Mouse (Mus musculus) CH12.LX (cell line): Measurements from ENCODE around the gene Ly6g6e. TPM values are rescaled to one million over a fixed set of nuclear protein-coding genes. Genes with fewer than 3 reads are reported as not detected.

Source experiments
- DNase-seq: peaks from one replicate; pipeline ENCODE4 v3.0.0-alpha.2; 2013; ENCODE audit errors: extremely low read depth
- H3K27ac ChIP-seq: 2 replicates; pipeline ENCODE4 v1.5.1; 2012; ENCODE audit warnings: low read depth, mild to moderate bottlenecking, control low read depth, moderate library complexity; ENCODE audit not compliant: insufficient read depth
- H3K27me3 ChIP-seq: replicated peaks from 2 replicates; pipeline ENCODE3; 2012; ENCODE audit warnings: inconsistent platforms
- H3K36me3 ChIP-seq, 2 experiments: replicated peaks in 1 of 2; 2 replicates each; pipeline versions ENCODE3 to v1.6.1; 2012; ENCODE audit warnings: inconsistent platforms in 1 of 2, low read length in 1 of 2, mild to moderate bottlenecking in 1 of 2, mixed read lengths in 1 of 2, moderate library complexity in 1 of 2; ENCODE audit not compliant: control insufficient read depth in 1 of 2, insufficient read depth in 1 of 2
- H3K4me1 ChIP-seq, 2 experiments: 2 replicates each; pipeline ENCODE4 v1.6.1; 2012; ENCODE audit warnings: inconsistent platforms in 1 of 2, moderate library complexity in 1 of 2; ENCODE audit not compliant: insufficient read depth in 2 of 2, control insufficient read depth in 1 of 2
- H3K4me2 ChIP-seq: 2 replicates; pipeline ENCODE4 v1.6.1; 2012; ENCODE audit warnings: low read depth, mild to moderate bottlenecking, control low read depth; ENCODE audit not compliant: poor library complexity, insufficient read depth, severe bottlenecking
- H3K4me3 ChIP-seq, 3 experiments: fragments of 150-350 bp in 1 of 3; sonication (generic) in 1 of 3; replicated peaks in 1 of 3; 2 replicates each; pipeline versions ENCODE3 to v1.5.1; 2011 to 2012; ENCODE audit warnings: low read depth in 2 of 3, low read length in 2 of 3, mild to moderate bottlenecking in 2 of 3, moderate library complexity in 2 of 3, control low read depth in 1 of 3, improper control_type of control experiment in 1 of 3, inconsistent platforms in 1 of 3, mixed read lengths in 1 of 3; ENCODE audit not compliant: poor library complexity in 1 of 3
- H3K79me2 ChIP-seq: replicated peaks from 2 replicates; pipeline ENCODE4 v1.6.1; 2012; ENCODE audit warnings: mild to moderate bottlenecking, moderate library complexity; ENCODE audit not compliant: control insufficient read depth, poor library complexity, insufficient read depth, severe bottlenecking; ENCODE audit errors: extremely low read depth
- H3K9ac ChIP-seq: 2 replicates; pipeline ENCODE4 v1.6.1; 2012; ENCODE audit warnings: low read depth, mild to moderate bottlenecking, control low read depth, moderate library complexity; ENCODE audit not compliant: insufficient read depth
- H3K9me3 ChIP-seq: replicated peaks from 2 replicates; pipeline ENCODE3; 2012; ENCODE audit warnings: low read length, inconsistent platforms, mixed read lengths
- BHLHE40 ChIP-seq: IDR thresholded peaks from 2 replicates; pipeline ENCODE4 v1.6.1; 2011; ENCODE audit warnings: mild to moderate bottlenecking, low read depth, low read length, improper control_type of control experiment
- CHD1 ChIP-seq: IDR thresholded peaks from 2 replicates; pipeline ENCODE4 v1.6.1; 2012; ENCODE audit warnings: low read depth, low read length, improper control_type of control experiment, inconsistent platforms
- CHD2 ChIP-seq: IDR thresholded peaks from 2 replicates; pipeline ENCODE4 v1.6.1; 2011; ENCODE audit warnings: low read length, improper control_type of control experiment
- CTCF ChIP-seq, 2 experiments: IDR thresholded peaks in 1 of 2; conservative IDR thresholded peaks in 1 of 2; 2 replicates each; pipeline ENCODE4 v1.5.1; 2011 to 2012; ENCODE audit warnings: low read depth in 2 of 2, low read length in 2 of 2, improper control_type of control experiment in 1 of 2, inconsistent platforms in 1 of 2, mild to moderate bottlenecking in 1 of 2, moderate library complexity in 1 of 2
- E2F4 ChIP-seq: IDR thresholded peaks from 2 replicates; pipeline ENCODE4 v1.6.1; 2011; ENCODE audit warnings: low read depth, low read length, improper control_type of control experiment; ENCODE audit not compliant: insufficient replicate concordance
- ETS1 ChIP-seq: conservative IDR thresholded peaks from 2 replicates; pipeline ENCODE4 v1.6.1; 2012; ENCODE audit warnings: low read depth, mild to moderate bottlenecking, inconsistent platforms, low read length, improper control_type of control experiment, moderate library complexity
- GABPA ChIP-seq: IDR thresholded peaks from 2 replicates; pipeline ENCODE4 v1.6.1; 2012; ENCODE audit warnings: low read depth, low read length, improper control_type of control experiment, inconsistent platforms; ENCODE audit not compliant: insufficient replicate concordance
- HCFC1 ChIP-seq: IDR thresholded peaks from 2 replicates; pipeline ENCODE4 v1.6.1; 2012; ENCODE audit warnings: low read depth, mild to moderate bottlenecking, inconsistent platforms, low read length, improper control_type of control experiment
- IRF4 ChIP-seq: IDR thresholded peaks from 2 replicates; pipeline ENCODE4 v1.6.1; 2014; ENCODE audit warnings: low read depth, mild to moderate bottlenecking, inconsistent platforms, low read length, improper control_type of control experiment
- JUN ChIP-seq: IDR thresholded peaks from 2 replicates; pipeline ENCODE4 v1.6.1; 2011; ENCODE audit warnings: low read depth, mild to moderate bottlenecking, low read length, improper control_type of control experiment, moderate library complexity; ENCODE audit not compliant: insufficient read depth
- KAT2A ChIP-seq: IDR thresholded peaks from 2 replicates; pipeline ENCODE4 v1.6.1; 2012; ENCODE audit warnings: low read length, improper control_type of control experiment, inconsistent platforms; ENCODE audit not compliant: insufficient replicate concordance
- MAFK ChIP-seq: IDR thresholded peaks from 2 replicates; pipeline ENCODE4 v1.6.1; 2011; ENCODE audit warnings: low read length, improper control_type of control experiment; ENCODE audit not compliant: insufficient replicate concordance
- MXI1 ChIP-seq: IDR thresholded peaks from 2 replicates; pipeline ENCODE4 v1.6.1; 2011; ENCODE audit warnings: mild to moderate bottlenecking, low read depth, low read length, improper control_type of control experiment
- NELFE ChIP-seq: IDR thresholded peaks from 2 replicates; pipeline ENCODE4 v1.6.1; 2011; ENCODE audit warnings: low read depth, low read length, improper control_type of control experiment
- POLR2A ChIP-seq: IDR thresholded peaks from 2 replicates; pipeline ENCODE4 v1.6.1; 2011; ENCODE audit warnings: low read depth, mild to moderate bottlenecking, improper control_type of control experiment, low read length
- TBP ChIP-seq: conservative IDR thresholded peaks from 2 replicates; pipeline ENCODE4 v1.6.1; 2011; ENCODE audit warnings: low read depth, low read length, improper control_type of control experiment
- UBTF ChIP-seq: IDR thresholded peaks from 2 replicates; pipeline ENCODE4 v1.6.1; 2012; ENCODE audit warnings: low read depth, mild to moderate bottlenecking, inconsistent platforms, low read length, improper control_type of control experiment, moderate library complexity
- USF1 ChIP-seq: IDR thresholded peaks from 2 replicates; pipeline ENCODE4 v1.6.1; 2014; ENCODE audit warnings: low read depth, mild to moderate bottlenecking, inconsistent platforms, low read length, improper control_type of control experiment
- ZC3H11A ChIP-seq: IDR thresholded peaks from 2 replicates; pipeline ENCODE4 v1.6.1; 2012; ENCODE audit warnings: low read depth, mild to moderate bottlenecking, inconsistent platforms, low read length, improper control_type of control experiment
- ZKSCAN1 ChIP-seq: IDR thresholded peaks from 2 replicates; pipeline ENCODE4 v1.6.1; 2012; ENCODE audit warnings: low read depth, inconsistent platforms, low read length, improper control_type of control experiment, borderline replicate concordance
- ZMIZ1 ChIP-seq: IDR thresholded peaks from 2 replicates; pipeline ENCODE4 v1.6.1; 2012; ENCODE audit warnings: low read depth, mild to moderate bottlenecking, inconsistent platforms, low read length, improper control_type of control experiment
- ZNF384 ChIP-seq: IDR thresholded peaks from 2 replicates; pipeline ENCODE4 v1.6.1; 2012; ENCODE audit warnings: low read depth, low read length, improper control_type of control experiment, inconsistent platforms
- dilution Hi-C: fragments of 300-500 bp; cut with MboI; formaldehyde crosslinking; loops from 2 replicates; pipeline ENCODE4 v1.14.3; 2020; ENCODE audit warnings: low sequenced_read_pairs; ENCODE audit not compliant: extremely low pct_unique_long_range_greater_than_20kb, extremely low pct_ligation_motif_present
- in situ Hi-C: fragments of 300-500 bp; cut with MboI; formaldehyde crosslinking; loops from 3 replicates; pipeline ENCODE4 v1.14.3; 2019; ENCODE audit warnings: low sequenced_read_pairs, low pct_ligation_motif_present, low pct_unique_long_range_greater_than_20kb, mixed read lengths
- polyA plus RNA-seq: library from polyadenylated mRNA; unstranded; fragments of >175 nt; gene quantifications from 2 replicates; pipeline ENCODE4 v1.2.1, GENCODE M21; 2012; ENCODE audit warnings: low read depth; ENCODE audit not compliant: insufficient read length
- total RNA-seq, 2 experiments: library from RNA; depleted of rRNA; stranded (reverse); fragments of 300-350 nt in 1 of 2; fragments of >200 nt in 1 of 2; gene quantifications; 2 replicates each; pipeline ENCODE4 v1.2.3; 2012 to 2014

The Ly6g6e gene
- total and polyA plus RNA-seq, 3 experiments, result not detected

GRCm38 (mm10) chr17:35039121-35039873 lies 37.4 kb upstream of the Ly6g6e start:
- peaks cover 5 to 29% of the 10 kb centered on the region in 2 experiments; a peak in 3 of 4 replicates for H3K4me1 ChIP-seq
- H3K4me2 ChIP-seq, result no peak overlapping the region
- DNase-seq, result no peak
- no peak overlapping the region for H3K27ac ChIP-seq
- dilution Hi-C loops, result no loop called here
- no peak for TF ChIP-seq MAFK
- no peak for TF ChIP-seq TBP
- no peak for TF ChIP-seq IRF4
- no peak for TF ChIP-seq E2F4
- no peak for TF ChIP-seq ETS1
- no peak for TF ChIP-seq HCFC1
- no peak for TF ChIP-seq GABPA
- no peak for TF ChIP-seq ZNF384
- TF ChIP-seq CHD1, result no peak
- TF ChIP-seq JUN, result no peak
- TF ChIP-seq USF1, result no peak
- no peak for TF ChIP-seq UBTF
- TF ChIP-seq POLR2A, result no peak
- TF ChIP-seq NELFE, result no peak
- TF ChIP-seq CHD2, result no peak
- H3K79me2 ChIP-seq, result no peaks in the 10 kb centered on the region
- no peaks in the 10 kb centered on the region for H3K27me3 ChIP-seq
- in situ Hi-C loops, result no loop called here
- no peak overlapping the region for H3K4me3 ChIP-seq
- no peak overlapping the region for H3K9ac ChIP-seq
- H3K36me3 ChIP-seq, result peaks cover 0 to 3% of the 10 kb centered on the region in 2 experiments
- H3K9me3 ChIP-seq, result no peaks in the 10 kb centered on the region

- H3K27ac ChIP-seq, result no peak overlapping the region
- no peak for TF ChIP-seq ZMIZ1
- no peak for TF ChIP-seq KAT2A
- no peak for TF ChIP-seq ZC3H11A
- no peak for TF ChIP-seq MXI1
- no peak for TF ChIP-seq CTCF (conservative IDR thresholded peaks at IDR 0.05 in 1 of 2, IDR thresholded peaks at IDR 0.05 in 1 of 2; ENCODE audit: low read depth in 2 of 2, low read length in 2 of 2)
- TF ChIP-seq BHLHE40, result no peak
- TF ChIP-seq ZKSCAN1, result no peak
- no peak overlapping the region for H3K9ac ChIP-seq
- no peaks in the 10 kb centered on the region for H3K9me3 ChIP-seq
- in situ Hi-C loops, result no loop called here
- dilution Hi-C loops, result no loop called here
- peaks cover 5 to 57% of the 10 kb centered on the region in 2 experiments; a peak in 3 of 4 replicates for H3K4me1 ChIP-seq
- peaks cover 0 to 5% of the 10 kb centered on the region in 2 experiments for H3K36me3 ChIP-seq
- DNase-seq, result no peak
- no peak overlapping the region for H3K4me3 ChIP-seq
- H3K27me3 ChIP-seq, result no peaks in the 10 kb centered on the region
- no peaks in the 10 kb centered on the region for H3K79me2 ChIP-seq
- H3K4me2 ChIP-seq, result no peak overlapping the region
These were observed 32.9 kb upstream of the Ly6g6e start for GRCm38 (mm10) chr17:35043794-35044193.
